Mouse (Mus musculus): ENCODE measurements around the gene Golga4.

Golga4 gene

DNA sequence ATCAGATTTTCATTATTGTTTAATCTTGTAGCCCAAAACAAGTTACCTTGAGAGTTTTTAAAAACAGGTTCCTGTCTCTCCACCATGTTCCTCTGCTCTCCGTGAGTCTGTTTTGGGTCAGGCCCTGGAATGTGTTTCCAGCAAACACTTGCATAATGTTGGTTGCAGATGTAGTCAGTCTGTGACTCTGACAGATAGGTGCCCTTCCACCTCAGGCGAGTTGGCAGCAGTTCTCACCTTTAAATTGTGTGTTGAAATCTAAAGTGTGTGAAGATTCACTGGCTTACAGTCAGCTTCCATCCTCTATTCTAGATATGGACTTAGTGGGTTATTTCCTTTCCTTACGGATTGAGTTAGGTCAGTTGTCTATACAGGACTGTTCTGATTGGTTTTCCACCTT is 23.7 kb downstream of the Golga4 start:
- DNase-seq (ENCODE audit: low read depth) = no peak

- DNase-seq (ENCODE audit: low read depth) = no peak
These were observed 24.6 kb downstream of the Golga4 start for GRCm38 (mm10) chr9:118530679-118531078.

GRCm38 (mm10) chr9:118532516-118533205 is 26.6 kb downstream of the Golga4 start:
- DNase-seq (ENCODE audit: low read depth) = no peak

DNA sequence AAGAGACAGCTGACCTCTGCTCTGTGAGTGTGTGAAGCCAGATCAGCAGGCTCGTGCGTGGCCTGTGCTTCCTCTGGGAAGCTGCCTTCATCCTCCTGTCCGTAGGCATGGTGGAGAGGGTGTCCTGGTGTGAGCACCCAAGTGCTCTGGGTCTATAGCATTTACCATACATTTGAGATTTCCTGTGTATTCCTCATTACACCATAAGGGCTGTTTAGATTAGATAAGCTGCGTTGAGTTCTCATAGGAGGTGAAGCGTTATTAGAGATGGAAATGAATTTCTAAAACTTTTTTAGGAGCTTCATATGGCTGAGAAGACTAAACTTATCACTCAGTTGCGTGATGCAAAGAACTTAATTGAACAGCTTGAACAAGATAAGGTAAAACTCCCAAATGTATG is 30.9 kb downstream of the Golga4 start:
- no peak for DNase-seq (ENCODE audit: low read depth)

GRCm38 (mm10) chr9:118537463-118538339 is 31.6 kb downstream of the Golga4 start:
- DNase-seq (ENCODE audit: low read depth) = no peak

DNA sequence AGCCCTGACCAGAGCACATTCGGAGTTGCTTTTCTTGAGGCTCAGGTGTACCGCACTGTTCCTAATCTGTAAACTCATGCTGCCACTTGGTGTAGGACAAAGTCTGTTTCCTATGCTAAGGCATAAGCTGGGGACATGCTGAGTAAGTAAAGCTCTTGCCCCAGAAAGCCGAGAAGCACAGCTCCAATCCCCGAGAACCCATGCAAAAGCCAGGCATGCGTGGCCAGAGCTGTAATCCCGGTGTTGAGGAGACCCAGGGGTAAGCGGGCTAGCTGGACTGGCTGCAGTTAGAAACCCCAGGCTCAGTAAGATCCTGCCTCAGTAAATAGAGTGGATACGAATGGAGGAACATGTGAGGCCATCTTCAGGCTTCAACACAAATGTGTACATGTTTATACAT is 35.8 kb downstream of the Golga4 start:
- DNase-seq (ENCODE audit: low read depth) = no peak

DNA sequence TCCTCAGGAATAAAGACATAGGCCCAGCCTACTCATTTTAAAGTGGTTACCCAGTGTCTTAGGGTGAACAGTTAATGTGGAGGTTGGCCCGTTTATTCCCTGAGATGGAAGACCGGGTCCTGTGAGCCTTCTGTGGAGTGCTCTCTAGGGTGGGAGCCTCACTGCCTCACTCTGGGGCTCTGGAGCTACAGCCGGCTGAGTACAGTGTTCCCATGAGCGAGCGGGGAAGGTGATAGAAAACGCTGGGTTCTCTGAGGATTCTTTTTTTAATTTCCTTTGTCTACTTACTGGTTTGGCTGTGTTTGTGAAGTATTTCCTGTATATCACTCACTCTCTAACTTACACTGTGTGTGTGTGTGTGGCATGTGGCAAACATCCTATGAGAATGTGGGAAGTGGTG is 39.1 kb downstream of the Golga4 start:
- no peak for DNase-seq (ENCODE audit: low read depth)

GRCm38 (mm10) chr9:118548651-118549050 is 42.6 kb downstream of the Golga4 start:
- no peak for DNase-seq (ENCODE audit: low read depth)

DNA sequence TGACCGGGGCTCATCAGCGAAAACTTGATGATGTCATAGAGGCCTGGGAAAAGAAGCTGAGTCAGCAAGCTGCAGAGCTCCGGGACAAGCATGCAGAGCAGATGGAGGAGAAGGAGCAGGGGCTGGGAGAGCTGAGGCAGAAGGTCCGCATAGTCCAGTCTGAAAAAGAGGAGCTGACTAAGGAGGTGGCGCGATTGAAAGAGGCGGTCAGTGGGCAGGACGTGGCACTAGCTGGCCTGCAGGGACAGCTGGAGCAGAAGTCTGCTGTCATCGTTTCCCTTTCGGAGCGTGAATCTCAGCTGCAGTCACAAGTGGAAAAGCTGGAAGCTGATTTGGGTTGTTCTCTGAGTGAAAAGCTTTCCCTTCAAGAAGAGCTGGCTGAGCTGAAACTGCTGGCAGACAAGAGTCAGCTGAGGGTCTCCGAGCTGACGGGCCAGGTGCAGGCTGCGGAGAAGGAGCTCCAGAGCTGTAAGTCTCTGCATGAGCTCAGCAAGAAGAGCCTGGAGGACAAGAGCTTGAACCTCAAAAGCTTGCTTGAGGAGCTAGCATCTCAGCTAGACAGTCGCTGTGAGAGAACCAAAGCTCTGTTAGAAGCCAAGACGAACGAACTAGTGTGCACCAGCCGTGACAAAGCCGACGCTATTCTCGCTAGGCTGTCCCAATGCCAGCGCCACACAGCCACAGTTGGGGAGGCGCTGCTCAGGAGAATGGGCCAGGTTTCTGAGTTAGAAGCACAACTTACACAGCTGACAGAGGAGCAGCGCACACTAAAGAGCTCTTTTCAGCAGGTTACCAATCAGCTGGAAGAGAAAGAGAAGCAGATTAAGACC is 51.1 kb downstream of the Golga4 start:
- no peak for DNase-seq (ENCODE audit: low read depth)

DNA sequence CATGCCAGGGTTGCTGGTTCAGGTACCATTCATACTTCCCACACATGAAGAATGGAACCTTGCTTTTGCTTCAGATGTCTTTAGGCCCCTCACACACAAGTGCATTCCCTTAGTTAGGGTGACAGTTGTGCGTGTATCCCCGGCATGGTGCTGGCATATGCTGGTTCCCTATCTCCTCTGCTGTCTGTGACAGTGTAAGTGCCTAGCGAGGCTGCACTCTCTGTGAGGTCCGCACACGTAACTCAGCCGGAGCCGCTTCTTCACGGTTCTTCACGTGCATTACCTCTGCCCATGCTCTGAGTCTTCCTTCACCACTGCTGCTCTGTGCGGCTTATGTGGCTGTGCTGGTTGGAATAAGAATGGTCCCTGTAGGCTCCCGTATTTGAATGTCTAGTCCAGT is 57.3 kb downstream of the Golga4 start:
- no peak for DNase-seq (ENCODE audit: low read depth)

DNA sequence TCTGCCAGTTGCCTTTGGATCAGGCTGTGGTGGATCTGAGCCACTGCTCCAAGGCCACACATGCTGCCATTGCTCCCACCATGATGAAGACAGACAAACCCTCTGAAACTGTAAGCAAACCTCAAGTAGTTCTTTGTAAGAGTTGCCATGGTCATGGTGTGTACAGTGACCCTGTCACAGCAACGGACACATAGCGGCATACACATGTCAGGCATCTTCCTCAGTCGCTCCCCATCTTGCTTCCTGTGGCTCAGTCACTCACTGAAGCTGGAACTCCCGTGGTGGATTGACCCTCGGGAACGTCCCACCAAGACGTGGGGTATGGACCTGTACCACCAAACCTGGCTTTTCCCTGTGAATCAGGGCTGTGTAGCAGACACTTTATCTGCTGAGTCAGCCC is 57.8 kb downstream of the Golga4 start:
- DNase-seq (ENCODE audit: low read depth) = no peak

DNA sequence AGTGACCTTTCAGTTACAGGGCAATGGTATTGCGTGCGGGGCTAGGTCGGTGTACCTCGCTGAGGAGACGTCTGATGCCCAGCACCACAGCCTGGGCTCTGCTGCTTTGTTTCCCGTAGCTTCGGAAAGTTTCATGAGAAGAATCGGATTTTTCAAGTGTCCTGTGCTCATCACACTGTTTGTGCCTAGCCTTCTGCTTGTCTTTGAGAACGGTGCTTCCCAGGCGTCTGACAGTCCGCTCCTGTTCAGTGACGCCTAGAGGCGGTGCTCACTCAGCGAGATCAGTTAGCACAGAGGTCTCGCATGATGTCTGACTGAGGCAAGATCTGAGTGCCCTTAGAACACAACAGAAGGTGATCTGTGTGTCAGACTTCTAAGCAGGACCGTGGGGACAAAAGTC is 58.6 kb downstream of the Golga4 start:
- DNase-seq (ENCODE audit: low read depth) = no peak

DNA sequence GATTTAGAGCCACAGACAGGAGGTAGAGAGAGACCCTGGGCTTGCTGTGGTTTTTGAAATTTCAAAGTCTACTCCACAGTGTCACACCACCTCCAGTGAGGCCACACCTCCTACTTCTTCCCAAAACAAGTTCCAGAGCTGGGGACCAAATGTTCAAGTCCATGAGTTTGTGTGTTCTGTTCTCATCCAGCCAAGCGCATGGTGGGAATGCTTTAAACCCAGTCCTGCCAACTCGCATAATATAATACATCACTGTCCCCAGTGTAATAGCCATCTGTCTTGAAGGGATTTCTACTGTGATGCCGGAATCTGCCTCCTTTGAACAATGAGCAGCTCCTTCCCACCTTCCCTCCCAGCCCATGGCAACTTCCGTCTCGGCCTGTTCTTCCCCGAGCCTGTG is 63.3 kb downstream of the Golga4 start:
- DNase-seq (ENCODE audit: low read depth) = no peak

- DNase-seq (ENCODE audit: low read depth) = no peak
These were observed 64.8 kb downstream of the Golga4 start for GRCm38 (mm10) chr9:118570865-118571264.

GRCm38 (mm10) chr9:118571701-118572100 is 65.6 kb downstream of the Golga4 start:
- DNase-seq (ENCODE audit: low read depth) = no peak

- no peak for DNase-seq (ENCODE audit: low read depth)
These were observed 68.8 kb downstream of the Golga4 start for GRCm38 (mm10) chr9:118574911-118575310.

DNA sequence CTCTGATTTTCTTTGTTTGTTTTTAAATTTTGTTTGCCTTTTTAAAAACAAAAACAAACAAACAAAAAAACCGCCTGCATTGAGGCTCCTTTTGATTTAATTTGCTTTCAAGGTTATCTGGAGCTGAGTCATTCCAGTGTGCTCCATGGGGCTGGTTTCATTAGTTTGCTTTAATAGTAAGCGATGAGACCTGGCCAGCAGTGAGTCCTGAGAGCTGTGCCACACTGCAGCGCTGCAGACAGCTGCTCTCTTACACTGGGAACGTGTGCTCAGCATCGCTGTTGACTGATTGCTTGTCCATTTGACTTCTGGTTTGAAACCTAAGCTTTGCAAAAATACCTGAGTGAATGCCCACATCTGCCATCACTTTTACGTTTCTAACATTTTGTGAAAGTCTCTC is 74.3 kb downstream of the Golga4 start:
- DNase-seq (ENCODE audit: low read depth) = no peak

DNA sequence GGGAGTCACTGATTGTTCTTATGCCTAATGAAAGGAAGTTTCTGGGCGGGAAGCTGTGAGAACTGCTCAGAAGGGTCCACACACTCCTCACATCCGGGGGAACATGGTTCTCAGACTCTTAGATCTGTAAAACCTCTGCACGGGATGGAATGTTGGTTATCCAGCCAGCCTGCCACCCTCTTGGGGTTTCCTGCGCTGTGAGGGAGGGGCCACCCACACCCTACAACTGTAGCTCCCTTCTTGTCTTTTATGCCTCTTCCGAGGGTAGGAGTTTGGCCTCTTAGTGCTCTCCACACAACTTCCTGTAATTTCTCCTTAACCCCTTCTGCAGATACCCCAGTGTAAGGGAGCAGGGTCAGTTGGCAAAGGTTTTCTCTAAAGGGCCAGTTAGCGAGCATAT is 76.7 kb downstream of the Golga4 start:
- DNase-seq (ENCODE audit: low read depth) = no peak

DNA sequence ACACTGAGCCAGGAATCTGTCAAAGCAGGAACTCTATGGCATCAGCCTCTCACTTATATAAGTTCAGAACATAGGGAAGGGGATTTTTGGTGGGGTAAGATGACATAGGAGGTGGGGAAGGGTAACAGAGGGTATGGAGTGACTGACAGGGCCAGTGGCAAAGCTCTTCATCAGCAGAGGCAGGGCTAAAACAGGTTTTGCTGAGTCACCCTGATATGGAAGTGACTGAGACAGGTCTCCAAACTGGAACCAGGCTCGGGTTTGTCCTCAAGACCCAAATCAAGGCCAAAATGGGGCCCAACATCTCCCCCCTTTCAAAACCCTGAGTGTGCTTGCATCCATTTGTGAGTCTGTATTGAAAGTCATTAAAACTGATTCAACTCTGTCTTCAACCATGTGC is 78.8 kb downstream of the Golga4 start:
- no peak for DNase-seq (ENCODE audit: low read depth)

- no peak for DNase-seq (ENCODE audit: low read depth)
These were observed 79.9 kb downstream of the Golga4 start for GRCm38 (mm10) chr9:118585998-118586397.

DNA sequence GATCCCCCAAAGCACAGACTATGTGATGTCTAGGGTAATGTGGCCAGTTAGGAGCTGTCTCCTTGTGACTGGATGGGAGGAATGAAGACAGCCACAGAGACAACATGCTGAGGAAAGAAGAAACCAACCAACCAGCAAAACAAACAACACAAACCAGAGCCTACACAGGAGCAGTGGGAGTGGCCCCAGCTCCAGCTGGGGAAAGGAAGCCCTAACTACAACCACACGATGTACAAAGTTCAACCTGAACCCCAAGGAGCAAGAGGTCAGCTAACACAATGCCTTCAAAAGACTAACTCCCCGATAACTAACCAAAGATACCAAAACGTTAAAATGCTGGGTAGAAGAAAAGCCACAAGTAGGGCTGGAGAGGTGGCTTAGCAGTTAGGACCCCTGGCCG is 81.0 kb downstream of the Golga4 start:
- DNase-seq (ENCODE audit: low read depth) = no peak

- no peak for DNase-seq (ENCODE audit: low read depth)
These were observed 83.2 kb downstream of the Golga4 start for GRCm38 (mm10) chr9:118589249-118589648.

- no peak for DNase-seq (ENCODE audit: low read depth)
These were observed 84.2 kb downstream of the Golga4 start for GRCm38 (mm10) chr9:118590230-118590629.

All from fibroblast of lung, adult 2 months (primary cell).